Mouse (Mus musculus) thymus, postnatal 14 days (tissue): ENCODE measurements at regions not wholly inside any gene's neighbourhood (a gene's known extent, or its start where the extent isn't known, plus 50 kb on each side); places are given as distances from the start of the nearest gene placed in this dataset.

Experiments
- DNase-seq: peaks from one replicate; pipeline ENCODE4 v3.0.0; 2021

- no peak for DNase-seq
Observed at GRCm38 (mm10) chr8:90762390-90762789, 54.8 kb downstream of the Gm19935 start.

GRCm38 (mm10) chr8:90761947-90762346 lies 55.2 kb downstream of the Gm19935 start:
- no peak for DNase-seq

- no peak for DNase-seq
Observed at GRCm38 (mm10) chr8:90761446-90761845, 55.7 kb downstream of the Gm19935 start.

- DNase-seq: no peak
Observed at GRCm38 (mm10) chr8:90759531-90759930, 57.7 kb downstream of the Gm19935 start.

GRCm38 (mm10) chr8:90755020-90755419 lies 62.2 kb downstream of the Gm19935 start:
- no peak for DNase-seq

- DNase-seq: no peak
Observed at GRCm38 (mm10) chr8:90743546-90743945, 73.6 kb downstream of the Gm19935 start.

GRCm38 (mm10) chr8:90740963-90741733 lies 76.0 kb downstream of the Gm19935 start:
- no peak for DNase-seq

GRCm38 (mm10) chr8:90740302-90740962 lies 76.8 kb downstream of the Gm19935 start:
- no peak for DNase-seq

- DNase-seq: no peak
Observed at GRCm38 (mm10) chr8:90728011-90728410, 89.2 kb downstream of the Gm19935 start.

GRCm38 (mm10) chr8:90725188-90725587 lies 92.0 kb downstream of the Gm19935 start:
- DNase-seq: no peak

GRCm38 (mm10) chr8:90716436-90716835 lies 100.8 kb downstream of the Gm19935 start:
- DNase-seq: no peak

- DNase-seq: peak; percentile 9
Observed at GRCm38 (mm10) chr8:90708524-90708923, 108.7 kb downstream of the Gm19935 start.

- DNase-seq: no peak
Observed at GRCm38 (mm10) chr8:90692516-90692915, 124.7 kb downstream of the Gm19935 start.

GRCm38 (mm10) chr8:90685076-90685475 lies 132.1 kb downstream of the Gm19935 start:
- no peak for DNase-seq

- DNase-seq: no peak
Observed at GRCm38 (mm10) chr8:90670471-90671057, 146.6 kb downstream of the Gm19935 start.

- no peak for DNase-seq
Observed at GRCm38 (mm10) chr8:90669396-90669795, 147.8 kb downstream of the Gm19935 start.

- no peak for DNase-seq
Observed at GRCm38 (mm10) chr8:90659066-90659465, 158.1 kb downstream of the Gm19935 start.

GRCm38 (mm10) chr8:90657641-90658051 lies 159.5 kb downstream of the Gm19935 start:
- DNase-seq: no peak

GRCm38 (mm10) chr8:90657116-90657515 lies 160.1 kb downstream of the Gm19935 start:
- DNase-seq: no peak

- DNase-seq: no peak
Observed at GRCm38 (mm10) chr8:90656436-90657090, 160.6 kb downstream of the Gm19935 start.

- no peak for DNase-seq
Observed at GRCm38 (mm10) chr8:90654786-90655185, 162.4 kb downstream of the Gm19935 start.

- no peak for DNase-seq
Observed at GRCm38 (mm10) chr8:90642392-90642791, 174.8 kb downstream of the Gm19935 start.

- DNase-seq: no peak
Observed at GRCm38 (mm10) chr8:90636770-90637169, 180.4 kb downstream of the Gm19935 start.
